Mouse (Mus musculus): ENCODE results near the gene Mfsd11.

Mfsd11 gene

DNA sequence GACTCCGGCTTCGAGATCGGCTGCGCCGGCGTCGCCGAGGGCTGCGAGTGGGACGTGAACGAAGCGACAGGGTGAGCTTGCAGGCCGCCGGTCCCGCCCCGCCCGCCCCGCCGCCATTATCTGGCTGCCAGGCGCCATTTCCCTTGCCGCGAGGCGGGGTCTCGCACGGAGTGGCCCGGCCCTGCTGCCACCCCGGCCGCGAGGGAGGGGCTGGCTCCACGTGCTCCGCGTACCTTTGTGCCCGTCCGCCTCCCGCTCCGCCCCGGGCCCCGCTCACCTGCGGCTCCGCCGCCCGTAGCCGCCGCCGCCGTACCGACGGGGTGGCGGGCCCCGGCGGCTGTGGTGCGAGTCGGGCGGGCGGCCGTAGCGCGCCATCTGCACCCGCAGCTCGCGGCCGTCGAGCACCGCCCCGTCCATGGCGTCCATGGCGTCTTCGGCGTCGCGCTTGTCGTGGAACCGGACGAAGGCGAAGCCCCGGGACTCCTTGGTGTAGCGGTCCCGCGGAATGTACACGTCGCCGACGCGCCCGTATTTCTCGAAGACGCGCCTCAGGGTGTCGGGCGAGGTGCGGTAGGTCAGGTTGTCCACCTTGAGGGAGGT, at the start of gene Mfsd11:
Gene Mfsd11, plus strand, starts transcription at position 150 of the 600 bp plus-strand sequence.
- in situ Hi-C loops (cut with MboI, MseI) = no loop called here

- in situ Hi-C loops (cut with MboI, MseI) = no loop called here
These were observed 49.5 kb upstream of the Mfsd11 start for GRCm38 (mm10) chr11:116802709-116803108.

GRCm38 (mm10) chr11:116806136-116807071, 45.8 kb upstream of the Mfsd11 start:
- in situ Hi-C loops (cut with MboI, MseI) = no loop called here

GRCm38 (mm10) chr11:116807116-116807515, 45.1 kb upstream of the Mfsd11 start:
- in situ Hi-C loops (cut with MboI, MseI) = no loop called here

DNA sequence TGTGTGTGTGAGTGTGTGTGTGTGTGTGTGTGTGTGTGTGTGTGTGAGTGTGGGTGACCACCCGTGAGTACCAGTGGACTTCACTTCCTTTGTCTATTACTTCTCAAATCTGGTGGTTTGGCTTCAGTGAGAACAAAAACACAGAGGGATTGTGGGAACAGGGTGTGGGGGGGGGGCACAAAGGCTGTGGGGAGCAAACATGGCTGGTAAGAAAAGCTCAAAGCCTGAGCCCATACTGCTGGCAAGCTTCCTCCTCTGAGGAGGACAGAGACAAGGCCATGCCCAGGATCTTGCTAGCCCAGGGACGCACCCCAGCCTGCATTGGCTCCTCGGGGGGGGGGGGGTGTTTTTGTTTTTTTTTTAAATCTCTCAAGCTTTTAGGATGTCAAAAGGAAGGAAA, 44.7 kb upstream of the Mfsd11 start:
- in situ Hi-C loops (cut with MboI, MseI) = no loop called here

DNA sequence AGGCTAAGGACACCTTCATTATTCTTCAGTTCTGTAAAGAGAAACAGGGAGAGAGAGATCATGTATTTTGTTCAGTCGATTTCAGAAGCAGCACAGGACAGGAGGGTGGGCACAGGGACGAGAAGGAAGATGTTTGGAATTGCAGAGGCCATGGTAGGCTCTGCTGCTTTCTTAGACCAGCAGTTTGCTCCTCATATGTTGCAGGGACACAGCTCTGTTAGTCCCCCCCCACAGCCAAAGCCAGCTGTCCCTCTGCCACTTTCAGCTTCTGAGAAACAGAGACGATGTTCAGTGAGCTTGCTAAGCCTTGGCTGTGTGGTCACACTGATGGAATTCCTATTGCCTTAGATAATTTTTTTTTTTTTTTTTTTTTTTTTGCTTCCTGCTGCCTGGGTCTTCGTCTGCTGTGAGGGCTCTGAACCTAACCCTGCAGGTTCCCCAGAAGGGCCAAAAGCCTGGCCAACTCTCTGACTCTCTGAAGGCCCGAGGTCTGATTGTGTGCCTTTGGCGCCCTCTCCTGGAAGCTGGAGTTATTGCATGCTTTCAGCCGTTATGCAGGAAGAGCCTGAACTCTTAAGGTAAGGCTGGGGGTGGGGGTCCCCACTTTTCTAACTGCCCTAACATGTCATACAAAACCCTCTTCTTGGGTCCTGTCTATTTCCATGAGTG, 44.2 kb upstream of the Mfsd11 start:
- in situ Hi-C loops (cut with MboI, MseI) = no loop called here

DNA sequence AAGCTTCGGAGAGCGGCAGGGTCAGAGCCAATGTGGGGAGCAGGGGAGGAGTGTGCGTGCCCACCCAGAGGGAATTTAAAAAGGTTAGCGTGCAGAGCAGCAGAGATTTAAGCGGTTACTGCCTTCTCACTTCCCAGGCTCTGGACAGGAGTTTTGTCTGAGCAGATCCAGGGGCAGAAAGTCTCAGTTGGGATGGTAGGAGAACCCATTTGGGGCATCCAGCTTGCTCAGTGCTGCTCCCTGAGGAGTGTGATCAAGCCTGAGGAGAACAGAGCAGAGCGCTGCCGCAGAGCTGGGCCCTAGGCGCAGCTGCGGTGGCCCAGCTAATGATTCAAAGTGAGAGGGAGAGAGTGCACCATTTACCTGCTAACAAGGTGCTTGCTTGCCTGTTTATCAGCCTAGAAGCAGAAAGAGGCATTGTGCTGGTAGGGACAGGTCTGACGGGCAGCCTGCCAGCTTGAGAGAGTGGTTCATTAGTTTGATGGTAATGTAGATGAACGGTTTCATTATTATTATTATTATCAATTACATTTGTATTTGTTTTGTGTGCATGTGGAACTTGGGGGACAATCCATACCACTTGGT, 43.3 kb upstream of the Mfsd11 start:
- in situ Hi-C loops (cut with MboI, MseI) = no loop called here

DNA sequence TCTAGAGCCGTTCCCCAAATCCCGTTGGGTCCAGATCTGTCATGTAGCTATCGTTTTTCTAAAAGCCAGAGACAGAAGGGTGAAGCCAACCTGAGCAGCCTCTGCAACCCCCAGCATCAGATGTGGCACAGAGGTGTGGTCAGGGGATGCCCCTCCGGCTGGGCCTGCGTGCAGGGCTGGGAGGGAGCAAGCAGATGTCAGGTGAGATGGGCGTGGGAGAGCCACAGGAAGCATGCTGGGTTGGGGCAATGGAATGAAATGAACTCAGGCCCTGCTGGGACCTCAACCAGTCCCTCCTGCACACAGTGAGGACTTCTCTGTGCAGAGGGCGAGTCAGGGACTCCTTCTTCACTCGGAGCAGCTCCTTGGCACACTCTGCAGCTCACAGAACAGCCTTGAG, 42.7 kb upstream of the Mfsd11 start:
- in situ Hi-C loops (cut with MboI, MseI) = no loop called here

GRCm38 (mm10) chr11:116810528-116810927, 41.7 kb upstream of the Mfsd11 start:
- in situ Hi-C loops (cut with MboI, MseI) = no loop called here

DNA sequence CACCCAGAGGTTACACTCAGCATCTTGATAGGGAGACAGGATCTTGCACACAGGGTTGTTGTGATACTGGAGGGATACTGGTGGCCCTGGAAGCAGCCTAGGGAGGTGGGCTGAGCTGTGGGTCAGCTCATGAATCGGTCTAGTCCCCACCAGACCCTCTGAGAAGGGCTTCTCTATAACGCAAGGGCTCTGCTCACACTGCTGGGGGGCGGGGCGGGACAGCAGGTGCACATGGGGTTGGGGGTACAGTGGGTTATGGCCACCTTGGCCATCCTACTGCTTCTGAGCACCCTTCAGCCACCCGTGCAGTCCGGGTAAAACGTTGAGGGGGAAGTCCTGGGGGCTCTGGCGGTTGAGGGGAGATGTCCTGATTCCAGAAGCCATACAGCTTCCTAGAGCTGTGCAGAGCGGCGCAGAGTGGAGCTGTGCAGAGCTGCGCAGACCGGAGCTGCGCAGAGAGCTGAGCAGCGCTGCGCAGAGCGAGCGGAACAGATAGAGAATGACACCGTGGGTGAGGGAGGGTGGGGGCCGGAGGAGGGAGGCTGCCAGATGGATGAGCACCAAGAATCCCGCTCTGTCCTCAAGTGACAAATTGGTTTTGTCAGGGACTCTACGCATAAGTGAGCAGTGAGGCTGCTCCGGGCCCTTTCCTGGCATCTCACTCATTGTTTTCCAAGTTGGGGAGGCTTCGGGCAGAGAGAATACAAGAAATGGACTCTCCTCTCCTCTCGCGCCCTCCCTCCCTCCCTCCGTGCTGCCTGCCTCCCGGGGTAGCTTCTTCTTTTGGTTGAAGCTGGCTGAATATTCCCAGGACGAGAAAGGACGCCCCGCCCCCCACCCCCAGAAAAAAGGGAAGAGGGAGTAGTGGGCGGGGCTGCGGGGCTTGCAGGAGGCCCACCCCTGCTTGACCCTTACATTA, 41.0 kb upstream of the Mfsd11 start:
- in situ Hi-C loops (cut with MboI, MseI) = no loop called here

GRCm38 (mm10) chr11:116812793-116813529, 39.3 kb upstream of the Mfsd11 start:
- in situ Hi-C loops (cut with MboI, MseI) = no loop called here

GRCm38 (mm10) chr11:116813610-116814009, 38.6 kb upstream of the Mfsd11 start:
- in situ Hi-C loops (cut with MboI, MseI) = no loop called here

GRCm38 (mm10) chr11:116814076-116814883, 38.0 kb upstream of the Mfsd11 start:
- in situ Hi-C loops (cut with MboI, MseI) = no loop called here

- in situ Hi-C loops (cut with MboI, MseI) = loop anchor here (5.0 kb wide), 1 partner anchor 168 kb away; no protein-coding TSS in a partner anchor
These were observed 37.3 kb upstream of the Mfsd11 start for GRCm38 (mm10) chr11:116814884-116815415.

GRCm38 (mm10) chr11:116816769-116817168, 35.5 kb upstream of the Mfsd11 start:
- in situ Hi-C loops (cut with MboI, MseI) = loop anchor here (5.0 kb wide), 1 partner anchor 169 kb away; no protein-coding TSS in a partner anchor

DNA sequence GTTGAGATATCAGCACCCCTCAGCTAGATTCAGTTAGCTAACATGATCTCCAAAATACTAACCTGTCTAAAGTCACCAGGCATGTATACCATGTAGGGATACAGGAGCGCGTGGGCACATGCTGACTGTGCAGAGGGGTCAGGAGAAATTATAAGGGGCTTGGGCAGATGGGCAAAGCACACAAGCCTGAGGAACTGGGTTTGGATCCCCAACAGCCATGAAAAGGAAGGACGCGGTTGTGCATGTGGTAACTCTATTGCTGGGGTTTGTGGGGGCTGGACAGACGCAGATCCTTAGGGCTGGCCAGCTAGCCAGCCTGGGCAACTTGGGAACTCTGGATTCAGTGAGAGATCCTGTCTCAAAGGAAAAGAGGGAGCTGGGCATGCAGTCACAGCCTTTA, 34.7 kb upstream of the Mfsd11 start:
- in situ Hi-C loops (cut with MboI, MseI) = loop anchor here (5.0 kb wide), 1 partner anchor 170 kb away; no protein-coding TSS in a partner anchor

GRCm38 (mm10) chr11:116818722-116819121, 33.5 kb upstream of the Mfsd11 start:
- in situ Hi-C loops (cut with MboI, MseI) = loop anchor here (5.0 kb wide), 1 partner anchor 171 kb away; no protein-coding TSS in a partner anchor

- in situ Hi-C loops (cut with MboI, MseI) = loop anchor here (5.0 kb wide), 1 partner anchor 173 kb away; no protein-coding TSS in a partner anchor
These were observed 32.2 kb upstream of the Mfsd11 start for GRCm38 (mm10) chr11:116819932-116820593.
